Mouse (Mus musculus): ENCODE data around the gene Lig3.

- TF ChIP-seq CTCF (IDR thresholded peaks at IDR 0.05; ENCODE audit: low read depth) (no peak), EP300 (IDR thresholded peaks at IDR 0.05; ENCODE audit: low read depth) (no peak)
Observed at GRCm38 (mm10) chr11:82838511-82838910, 57.6 kb downstream of the Lig3 start.

All from heart, postnatal 0 days (tissue).